Mouse (Mus musculus): ENCODE measurements around the gene Cldn34d.
A peak's percentile ranks its signal among the peaks of the same experiment; 100 is the strongest.

Cldn34d gene

DNA sequence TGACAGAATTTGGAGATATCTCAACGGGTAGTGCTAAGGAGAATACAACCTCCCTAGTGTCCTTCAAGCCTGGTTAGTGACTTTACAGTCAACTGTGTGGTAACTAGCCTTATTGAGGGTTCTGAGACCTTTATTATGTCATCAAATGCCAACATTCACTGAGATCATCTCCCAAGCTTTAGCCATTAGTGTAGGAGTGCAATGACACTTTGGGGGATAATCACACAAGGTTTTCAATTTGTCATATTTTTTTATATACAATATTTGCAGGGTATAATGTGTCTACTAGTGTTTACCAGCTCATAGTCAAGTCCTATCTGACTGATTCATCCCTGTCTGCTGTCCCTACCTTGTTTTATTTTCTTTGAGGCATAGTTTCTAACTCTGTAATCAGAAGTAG is at the start of gene Cldn34d:
TSS of gene Cldn34d (minus strand) at position 101 of the 400 bp plus-strand sequence.
- ATAC-seq (ENCODE audit: low TSS enrichment) = no peak

GRCm38 (mm10) chrX:76598459-76599206 is 4.1 kb downstream of the Cldn34d start:
- ATAC-seq (ENCODE audit: low TSS enrichment) = peak; percentile 100
